Mouse (Mus musculus) liver, postnatal 0 days (tissue): ENCODE results near the gene Trappc4.

Source experiments
- CTCF ChIP-seq: sonication (generic); IDR thresholded peaks from 2 replicates; pipeline ENCODE4 v1.5.1; 2016; ENCODE audit warnings: antibody characterized with exemption, low read depth
- EP300 ChIP-seq: IDR thresholded peaks from 2 replicates; pipeline ENCODE4 v1.6.1; 2016; ENCODE audit warnings: antibody characterized with exemption, low read depth, mild to moderate bottlenecking

- peak; percentile 66 for TF ChIP-seq CTCF
- no peak for TF ChIP-seq EP300
Measured at GRCm38 (mm10) chr9:44364480-44364879, 42.9 kb downstream of the Trappc4 start.
